Mouse (Mus musculus) spleen, adult 2 months (tissue): ENCODE data around the gene Zbtb7b.

Experiments used
- CTCF ChIP-seq: fragments of 200-500 bp; IDR thresholded peaks from 2 replicates; pipeline ENCODE4 v1.5.1; 2011; ENCODE audit warnings: mild to moderate bottlenecking, inconsistent platforms; ENCODE audit not compliant: insufficient read depth, insufficient read length, insufficient replicate concordance; ENCODE audit errors: extremely low read depth
- POLR2A ChIP-seq: fragments of 200-500 bp; IDR thresholded peaks from 2 replicates; pipeline ENCODE4 v1.6.1; 2011; ENCODE audit warnings: low read depth, low read length, inconsistent platforms

- TF ChIP-seq CTCF (no peak), POLR2A (no peak)
Observed at GRCm38 (mm10) chr3:89419571-89419970, 25.0 kb upstream of the Zbtb7b start.
